Mouse (Mus musculus): ENCODE results near the gene Gm45902. TPM values are rescaled to one million over a fixed set of nuclear protein-coding genes. Genes with fewer than 3 reads are reported as not detected.

Gm45902 gene
- 0.90 and 1.4 TPM in 2 replicates for polyA plus RNA-seq (2015; fragmentation: Nextera tagmentation; extraction: Ambion mirVana)

GRCm38 (mm10) chr2:3512552-3513454 lies at the start of gene Gm45902, which contains the start of the genes Hspa14 and Cdnf:
Gm45902 (minus strand) TSS chr2:3512790.
Hspa14 (minus strand) TSS chr2:3512814.
Cdnf (plus strand) TSS chr2:3513030.

GRCm38 (mm10) chr2:3474861-3475283 lies 37.7 kb downstream of the Gm45902 start, which contains the start of gene Suv39h2:
Suv39h2 (minus strand) TSS chr2:3475031.

Other genes starting within 250 kb of the Gm45902 start
- 26.2 and 48.8 TPM in 2 replicates for gene Nmt2, start 228.6 kb downstream of the Gm45902 start, polyA plus RNA-seq (2015; fragmentation: Nextera tagmentation; extraction: Ambion mirVana)
- 18.4 and 20.8 TPM in 2 replicates for gene Rpp38, start 180.1 kb downstream of the Gm45902 start, polyA plus RNA-seq (2015; fragmentation: Nextera tagmentation; extraction: Ambion mirVana)
- 3.2 and 5.5 TPM in 2 replicates for gene Acbd7, start 176.6 kb downstream of the Gm45902 start, polyA plus RNA-seq (2015; fragmentation: Nextera tagmentation; extraction: Ambion mirVana)
- gene Olah, start 115.6 kb downstream of the Gm45902 start, polyA plus RNA-seq (2015; fragmentation: Nextera tagmentation; extraction: Ambion mirVana), result 0.30 and 0.72 TPM in 2 replicates
- gene Meig1, start 90.1 kb downstream of the Gm45902 start, polyA plus RNA-seq (2015; fragmentation: Nextera tagmentation; extraction: Ambion mirVana), result 3.0 and 3.9 TPM in 2 replicates
- gene Dclre1c, start 88.7 kb downstream of the Gm45902 start, polyA plus RNA-seq (2015; fragmentation: Nextera tagmentation; extraction: Ambion mirVana), result 4.6 and 6.5 TPM in 2 replicates
- 2.9 and 4.1 TPM in 2 replicates for gene Suv39h2, start 37.8 kb downstream of the Gm45902 start, polyA plus RNA-seq (2015; fragmentation: Nextera tagmentation; extraction: Ambion mirVana)
- gene Hspa14, start within 50 bp of the Gm45902 start, polyA plus RNA-seq (2015; fragmentation: Nextera tagmentation; extraction: Ambion mirVana), result 38.8 and 54.7 TPM in 2 replicates
- 0.47 and 1.1 TPM in 2 replicates for gene Cdnf, start 240 bp upstream of the Gm45902 start, polyA plus RNA-seq (2015; fragmentation: Nextera tagmentation; extraction: Ambion mirVana)
- gene Fam107b, start 57.7 kb upstream of the Gm45902 start, polyA plus RNA-seq (2015; fragmentation: Nextera tagmentation; extraction: Ambion mirVana), result 17.3 and 18.6 TPM in 2 replicates